Mouse (Mus musculus): ENCODE results near the gene Cckbr. TPM values are rescaled to one million over a fixed set of nuclear protein-coding genes. Genes with fewer than 3 reads are reported as not detected.

Gene Cckbr
- total RNA-seq, 4 experiments from 2014 or later, result 47.6 to 57.7 (median 52.5) TPM

- peak; percentile 35 to 84 for DNase-seq (ENCODE audit: low spot score in 2 of 2)
Observed at GRCm38 (mm10) chr7:105487104-105487876, 61.8 kb downstream of the Cckbr start.

- no peak for DNase-seq (ENCODE audit: low spot score in 2 of 2)
Observed at GRCm38 (mm10) chr7:105497881-105498280, 72.3 kb downstream of the Cckbr start.

- no peak for DNase-seq (ENCODE audit: low spot score in 2 of 2)
Observed at GRCm38 (mm10) chr7:105498854-105499492, 73.4 kb downstream of the Cckbr start.

DNA sequence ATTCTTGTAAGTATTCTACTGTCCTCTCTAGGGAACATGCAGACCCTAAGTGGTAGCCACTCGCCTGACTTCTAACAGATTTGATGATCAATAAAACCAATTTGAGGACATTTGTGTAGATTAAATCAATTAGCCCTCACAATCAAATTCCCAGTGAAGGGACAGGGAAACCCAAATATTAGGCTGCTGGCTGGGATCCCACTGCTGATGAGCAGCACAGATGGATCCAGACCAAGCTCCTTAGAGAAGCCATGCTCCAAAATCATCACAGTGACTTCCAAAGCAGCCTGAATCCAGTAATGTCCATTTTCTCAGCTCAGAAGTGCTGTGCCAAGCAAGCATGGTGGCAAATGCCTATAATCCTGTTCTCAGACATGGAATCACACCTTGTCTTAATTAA, 74.1 kb downstream of the Cckbr start:
- DNase-seq (ENCODE audit: low spot score in 2 of 2), result no peak

DNA sequence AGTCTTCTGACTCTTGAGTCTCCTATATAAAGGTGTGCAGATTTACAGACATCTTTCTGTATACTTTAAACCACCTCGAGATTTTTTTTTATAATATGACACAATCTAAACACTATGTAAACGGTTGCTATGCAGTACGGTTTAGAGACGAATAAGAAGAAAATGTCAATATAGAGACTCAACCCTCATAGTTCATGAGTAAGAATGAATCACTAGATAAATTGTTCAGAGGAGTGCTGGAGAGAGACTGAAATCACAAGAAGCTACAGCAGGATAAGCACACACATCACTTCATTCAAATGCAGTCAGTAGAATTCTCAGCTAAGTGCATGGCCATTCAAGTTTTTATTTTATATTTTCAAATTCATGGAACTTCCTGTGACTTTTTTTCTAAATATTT, 76.5 kb downstream of the Cckbr start:
- no peak for DNase-seq (ENCODE audit: low spot score in 2 of 2)

- no peak for DNase-seq (ENCODE audit: low spot score in 2 of 2)
Observed at GRCm38 (mm10) chr7:105507257-105507656, 81.7 kb downstream of the Cckbr start.

- peak in 1 of 2 experiments; percentile 65 for DNase-seq (ENCODE audit: low spot score in 2 of 2)
Observed at GRCm38 (mm10) chr7:105510143-105510542, 84.6 kb downstream of the Cckbr start.

- DNase-seq (ENCODE audit: low spot score in 2 of 2), result no peak
Observed at GRCm38 (mm10) chr7:105513845-105514291, 88.3 kb downstream of the Cckbr start.

GRCm38 (mm10) chr7:105514561-105514960, 89.0 kb downstream of the Cckbr start:
- DNase-seq (ENCODE audit: low spot score in 2 of 2), result no peak

GRCm38 (mm10) chr7:105515178-105515577, 89.6 kb downstream of the Cckbr start:
- DNase-seq (ENCODE audit: low spot score in 2 of 2), result peak in 1 of 2 experiments; percentile 54

DNA sequence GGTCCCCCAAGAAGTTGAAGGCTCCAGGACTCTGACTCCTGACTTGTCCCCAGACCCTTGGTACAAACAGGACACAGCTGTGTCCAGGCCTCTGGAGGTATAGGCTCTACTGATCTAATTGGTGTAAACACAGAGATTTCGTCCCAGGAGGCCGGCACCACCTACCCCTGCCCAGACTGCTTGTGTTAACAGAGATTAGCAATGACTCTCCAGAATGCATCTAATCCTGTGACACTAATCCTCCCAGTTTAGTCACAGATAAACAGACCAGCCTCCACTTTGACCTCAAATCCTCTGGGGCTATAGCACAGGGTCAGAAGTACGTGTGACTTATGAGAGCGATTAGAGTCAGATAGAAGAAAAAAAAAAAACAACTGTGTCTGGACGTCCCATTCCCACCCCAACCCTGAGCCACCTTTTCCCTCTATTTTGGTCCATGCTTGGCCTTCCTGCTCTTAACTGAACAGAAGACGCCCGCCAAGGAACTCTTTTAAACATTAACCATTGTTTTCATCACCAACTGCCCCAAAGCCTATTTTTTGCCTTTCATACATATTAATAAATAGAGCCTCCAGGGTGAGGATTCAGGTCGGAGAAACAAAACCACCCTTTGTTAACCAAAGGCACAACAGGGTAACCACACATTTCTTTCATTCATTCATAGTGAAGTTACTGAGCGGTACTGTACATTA, 91.3 kb downstream of the Cckbr start:
- no peak for DNase-seq (ENCODE audit: low spot score in 2 of 2)

- peak; percentile 45 to 97 for DNase-seq (ENCODE audit: low spot score in 2 of 2)
Observed at GRCm38 (mm10) chr7:105519336-105519735, 93.8 kb downstream of the Cckbr start.

GRCm38 (mm10) chr7:105519771-105520170, 94.2 kb downstream of the Cckbr start:
- DNase-seq (ENCODE audit: low spot score in 2 of 2), result peak in 1 of 2 experiments; percentile 39

DNA sequence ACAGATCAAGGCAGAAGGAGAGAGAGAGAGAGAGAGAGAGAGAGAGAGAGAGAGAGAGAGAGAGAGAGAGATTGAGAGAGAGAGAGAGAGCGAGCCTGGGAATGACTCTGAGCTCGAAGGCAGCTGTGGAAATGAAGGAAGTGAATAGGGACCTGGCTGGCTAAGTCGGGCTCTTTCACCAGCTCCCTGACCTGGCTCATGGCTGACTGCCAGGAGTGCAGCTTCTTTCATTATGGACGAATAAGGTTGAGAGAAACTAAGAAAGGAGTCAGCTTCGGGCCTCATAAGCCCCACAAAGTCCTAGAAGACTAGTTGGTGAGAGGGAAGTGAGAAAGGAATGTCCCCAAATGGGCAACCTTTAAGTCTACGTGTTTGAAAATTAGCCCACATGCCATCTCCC, 94.7 kb downstream of the Cckbr start:
- DNase-seq (ENCODE audit: low spot score in 2 of 2), result no peak

Other genes with a start within 250 kb of the Cckbr start
- gene Olfr685, start 239.7 kb upstream of the Cckbr start, total RNA-seq (2022), result not detected
- not detected for gene Olfr686, start 218.2 kb upstream of the Cckbr start, total RNA-seq (2022)
- gene Olfr688, start 137.6 kb upstream of the Cckbr start, total RNA-seq (2022), result not detected
- gene Olfr689, start 114.6 kb upstream of the Cckbr start, total RNA-seq (2022), result not detected
- gene Olfr690, start 91.6 kb upstream of the Cckbr start, total RNA-seq (2022), result under 1 TPM; 0.27 to 0.57 (median 0.40) TPM
- 1 to 10 TPM in 2 of 4 experiments, under 1 TPM in 2; 0.63 to 1.3 (median 0.86) TPM for gene Olfr691, start 83.5 kb upstream of the Cckbr start, total RNA-seq (2022)
- not detected for gene Olfr692, start 57.5 kb upstream of the Cckbr start, total RNA-seq (2022)
- not detected for gene Gm5901, start 50.7 kb upstream of the Cckbr start, total RNA-seq (2022)
- 10 to 100 TPM; 64.6 to 72.6 (median 70.9) TPM for gene Fam160a2, start 25.7 kb upstream of the Cckbr start, total RNA-seq (2022)
- gene Cnga4, start 21.2 kb upstream of the Cckbr start, total RNA-seq (2022), result 1 to 10 TPM in 2 of 4 experiments, under 1 TPM in 2; 0.98 to 2.0 (median 1.1) TPM
- 10 to 100 TPM; 15.1 to 18.5 (median 17.0) TPM for gene Cavin3, start 56.6 kb downstream of the Cckbr start, total RNA-seq (2022)
- 100 to 1,000 TPM; 100 to 105 (median 101) TPM for gene Smpd1, start 128.6 kb downstream of the Cckbr start, total RNA-seq (2022)
- 100 to 1,000 TPM; 437 to 456 (median 444) TPM for gene Apbb1, start 155.9 kb downstream of the Cckbr start, total RNA-seq (2022)
- gene Hpx, start 174.4 kb downstream of the Cckbr start, total RNA-seq (2022), result under 1 TPM; 0.33 to 0.63 (median 0.44) TPM
- gene Trim3, start 207.8 kb downstream of the Cckbr start, total RNA-seq (2022), result 100 to 1,000 TPM; 137 to 154 (median 148) TPM
- gene Timm10b, start 214.3 kb downstream of the Cckbr start, total RNA-seq (2022), result 10 to 100 TPM; 63.0 to 74.1 (median 68.2) TPM
- gene Arfip2, start 214.7 kb downstream of the Cckbr start, total RNA-seq (2022), result 100 to 1,000 TPM in 1 of 4 experiments, 10 to 100 TPM in 3; 84.6 to 108 (median 91.6) TPM
- 10 to 100 TPM in 2 of 4 experiments, 1 to 10 TPM in 2; 9.3 to 13.0 (median 11.2) TPM for gene Gm45799, start 214.8 kb downstream of the Cckbr start, total RNA-seq (2022)
- 1 to 10 TPM; 4.8 to 6.3 (median 5.7) TPM for gene Dnhd1, start 225.1 kb downstream of the Cckbr start, total RNA-seq (2022)

All from left cerebral cortex, adult 8-10 months (tissue).